Mouse (Mus musculus): ENCODE measurements at regions not wholly inside any gene's neighbourhood (a gene's known extent, or its start where the extent isn't known, plus 50 kb on each side); places are given as distances from the start of the nearest gene placed in this dataset.

DNA sequence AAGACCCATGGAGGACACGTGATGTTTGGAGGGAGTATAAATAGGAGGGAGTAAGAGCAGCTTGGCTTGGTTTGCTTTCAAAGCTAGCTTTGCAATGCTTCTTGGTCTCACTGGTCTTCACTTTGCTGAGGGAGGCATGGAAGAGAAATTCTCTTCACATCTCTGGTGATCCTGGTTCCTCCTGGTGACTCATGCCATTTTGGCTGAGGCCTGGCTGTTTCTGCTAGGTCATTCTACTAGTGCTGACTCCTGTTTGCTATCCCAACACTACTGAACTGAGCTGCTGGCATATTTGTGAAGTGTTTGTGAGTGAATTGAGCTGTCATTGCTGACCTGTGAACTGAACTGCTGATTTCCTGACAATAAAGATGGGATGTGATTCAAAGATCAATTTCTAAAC lies 288.3 kb upstream of the Mctp2 start:
- Histone ChIP-seq H3K4me2 (no peak overlapping the region), H3K9ac (no peak overlapping the region), H3K36me3 (no peaks in the 10 kb centered on the region), H3K27me3 (peaks cover 3% of the 10 kb centered on the region; the same call in 1 of the 2 replicates), H3K4me3 (no peak overlapping the region), H3K27ac (no peak overlapping the region), H3K4me1 (no peaks in the 10 kb centered on the region), H3K9me3 (no peaks in the 10 kb centered on the region)
- WGBS: 75% methylated on average over 1 of the region's 1 CpGs
- no peak for ATAC-seq (ENCODE audit: insufficient number of reproducible peaks, insufficient read depth, low FRiP score, low TSS enrichment, low read depth)

DNA sequence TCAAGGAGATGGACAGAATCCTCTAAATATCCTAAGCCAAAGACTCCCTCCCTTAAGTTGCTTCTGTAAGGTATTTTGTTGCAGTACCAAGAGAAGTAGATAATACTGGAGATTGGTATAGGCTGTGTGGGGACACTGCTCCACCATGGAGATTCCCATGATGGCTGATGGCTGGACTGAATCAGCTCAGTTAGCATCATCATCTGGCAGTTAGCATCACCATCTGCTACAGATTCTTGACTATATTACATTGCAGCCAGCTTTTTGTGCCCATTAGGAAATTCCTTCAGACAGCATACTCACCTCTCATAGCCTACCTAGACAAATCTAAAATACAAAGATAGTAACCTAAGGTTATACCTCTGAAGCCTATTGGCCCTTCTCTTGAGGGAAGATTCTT lies 290.6 kb upstream of the Mctp2 start:
- no peak for ATAC-seq (ENCODE audit: insufficient number of reproducible peaks, insufficient read depth, low FRiP score, low TSS enrichment, low read depth)
- Histone ChIP-seq H3K4me3 (no peak overlapping the region), H3K4me1 (no peaks in the 10 kb centered on the region), H3K36me3 (no peaks in the 10 kb centered on the region), H3K27me3 (peaks cover 3% of the 10 kb centered on the region; the same call in 1 of the 2 replicates), H3K9ac (no peak overlapping the region), H3K4me2 (no peak overlapping the region), H3K9me3 (no peaks in the 10 kb centered on the region), H3K27ac (no peak overlapping the region)

DNA sequence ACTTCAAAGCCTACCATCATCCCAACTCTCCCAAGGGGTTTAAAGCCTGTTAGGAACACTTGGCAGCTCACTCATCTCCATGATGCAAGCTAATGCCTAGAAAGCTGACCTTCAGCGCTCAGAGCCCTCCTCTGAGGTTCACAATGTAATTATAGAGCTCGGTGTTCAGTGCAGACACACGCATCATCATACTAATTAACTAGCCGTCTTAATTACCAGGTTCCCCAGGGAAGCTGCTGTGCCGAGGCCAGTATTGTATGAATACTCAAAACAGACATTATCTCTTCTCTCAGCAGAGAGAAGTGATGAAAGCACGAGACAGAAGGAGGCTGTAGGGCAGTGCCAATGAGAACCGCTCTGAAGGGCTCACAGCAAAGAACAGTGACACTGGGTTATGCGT lies 295.5 kb upstream of the Mctp2 start:
- Histone ChIP-seq H3K27ac (no peak overlapping the region), H3K4me3 (no peak overlapping the region), H3K4me2 (no peak overlapping the region), H3K4me1 (no peaks in the 10 kb centered on the region), H3K9me3 (no peaks in the 10 kb centered on the region), H3K36me3 (no peaks in the 10 kb centered on the region), H3K27me3 (no peaks in the 10 kb centered on the region), H3K9ac (no peak overlapping the region)
- ATAC-seq (ENCODE audit: insufficient number of reproducible peaks, insufficient read depth, low FRiP score, low TSS enrichment, low read depth): no peak
- 70% methylated on average over 8 of the region's 8 CpGs for WGBS

DNA sequence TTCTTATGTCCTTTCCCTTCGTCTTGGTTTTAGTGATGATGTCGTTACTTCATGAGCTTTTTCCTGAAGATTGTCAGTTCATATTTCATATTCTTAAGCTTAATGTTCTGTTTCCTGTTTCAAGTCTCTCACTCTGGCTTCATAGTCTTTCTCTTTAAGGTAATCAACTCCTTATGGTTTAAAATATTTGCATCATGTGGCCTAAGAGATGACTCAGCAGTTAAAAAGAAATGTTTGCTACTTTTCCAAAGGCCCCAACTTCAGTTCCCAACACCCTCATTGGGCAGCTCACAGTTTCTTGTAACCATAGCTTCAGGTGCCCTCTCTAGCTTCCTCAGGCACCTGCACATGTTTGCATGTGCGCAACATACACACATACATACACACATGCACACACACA lies 303.4 kb upstream of the Mctp2 start:
- no peaks in the 10 kb centered on the region for H3K9me3 ChIP-seq
- no peak overlapping the region for H3K9ac ChIP-seq
- no peak for ATAC-seq (ENCODE audit: insufficient number of reproducible peaks, insufficient read depth, low FRiP score, low TSS enrichment, low read depth)
- no peaks in the 10 kb centered on the region for H3K36me3 ChIP-seq
- WGBS: 57% methylated on average over 3 of the region's 3 CpGs
- no peaks in the 10 kb centered on the region for H3K27me3 ChIP-seq
- no peak overlapping the region for H3K27ac ChIP-seq
- no peak overlapping the region for H3K4me3 ChIP-seq
- no peaks in the 10 kb centered on the region for H3K4me1 ChIP-seq
- H3K4me2 ChIP-seq: no peak overlapping the region

DNA sequence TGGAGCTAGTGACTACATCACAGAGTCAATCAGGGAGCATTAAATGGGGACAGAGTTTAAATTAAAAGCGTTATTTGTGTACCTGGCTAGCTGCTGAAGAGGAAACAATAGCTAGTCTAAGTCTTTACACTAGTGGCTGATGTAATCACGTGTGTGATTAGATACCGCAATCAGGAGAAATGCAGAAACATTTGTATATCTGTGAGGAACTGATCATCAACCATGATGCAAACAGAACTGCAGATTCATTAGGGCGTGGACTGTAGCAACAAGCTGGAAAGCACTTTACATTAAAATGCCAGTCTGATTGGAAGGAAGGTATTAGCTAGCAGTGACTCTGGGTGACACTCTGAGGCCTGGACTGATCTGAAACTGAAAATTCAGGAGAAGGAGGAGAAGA lies 308.8 kb upstream of the Mctp2 start:
- H3K4me2 ChIP-seq: no peak overlapping the region
- no peaks in the 10 kb centered on the region for H3K36me3 ChIP-seq
- no peak overlapping the region for H3K9ac ChIP-seq
- H3K4me1 ChIP-seq: no peaks in the 10 kb centered on the region
- no peaks in the 10 kb centered on the region for H3K27me3 ChIP-seq
- no peaks in the 10 kb centered on the region for H3K9me3 ChIP-seq
- WGBS: 83% methylated on average over 4 of the region's 4 CpGs
- no peak overlapping the region for H3K4me3 ChIP-seq
- ATAC-seq (ENCODE audit: insufficient number of reproducible peaks, insufficient read depth, low FRiP score, low TSS enrichment, low read depth): no peak
- H3K27ac ChIP-seq: no peak overlapping the region

DNA sequence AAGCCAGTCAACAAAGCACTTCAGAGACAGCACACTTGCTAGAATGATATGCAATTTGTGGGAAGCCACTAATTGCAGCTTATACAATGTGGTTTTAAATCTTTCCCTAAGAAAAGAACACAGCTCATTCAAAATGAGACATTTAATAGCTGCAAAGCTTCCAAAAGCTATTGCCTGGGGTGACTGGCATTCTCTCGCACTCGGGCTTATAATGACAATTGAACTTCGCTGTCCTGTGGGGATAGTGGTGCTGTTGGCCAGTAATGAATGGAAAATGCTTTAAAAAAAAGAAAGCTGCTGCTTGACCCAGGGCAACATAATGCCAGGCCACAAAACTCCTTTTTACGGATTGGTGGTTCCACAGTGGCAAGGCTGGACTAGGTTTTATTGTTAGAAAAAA lies 321.0 kb upstream of the Mctp2 start:
- WGBS: 62% methylated on average over 4 of the region's 4 CpGs
- H3K4me3 ChIP-seq: no peak overlapping the region
- no peaks in the 10 kb centered on the region for H3K36me3 ChIP-seq
- ATAC-seq (ENCODE audit: insufficient number of reproducible peaks, insufficient read depth, low FRiP score, low TSS enrichment, low read depth): no peak
- H3K9me3 ChIP-seq: 0 out of 2 replicates have a peak, but pooled peaks cover 3% of the 10 kb centered on the region
- H3K4me1 ChIP-seq: no peaks in the 10 kb centered on the region
- no peak overlapping the region for H3K9ac ChIP-seq
- no peaks in the 10 kb centered on the region for H3K27me3 ChIP-seq
- H3K4me2 ChIP-seq: no peak overlapping the region
- no peak overlapping the region for H3K27ac ChIP-seq

DNA sequence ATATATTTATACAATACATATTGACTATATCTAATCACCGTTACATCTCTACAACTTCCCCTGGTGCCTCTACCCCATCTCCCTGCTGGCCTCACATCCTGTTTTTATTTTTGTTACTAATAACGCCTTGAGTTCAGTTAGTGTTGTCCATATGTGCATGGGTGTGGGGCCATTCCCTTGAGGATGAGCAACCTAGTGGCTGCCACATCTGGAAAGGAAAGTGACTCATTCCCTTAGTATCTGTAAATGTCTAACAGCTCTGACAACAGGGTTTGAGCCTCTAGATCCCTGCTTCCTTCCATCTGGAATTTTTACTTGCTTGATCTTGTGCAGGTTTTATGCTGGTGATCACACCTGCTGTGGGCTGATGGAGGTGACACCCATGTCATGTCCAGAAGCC lies 333.2 kb upstream of the Mctp2 start:
- Histone ChIP-seq H3K4me1 (no peaks in the 10 kb centered on the region), H3K36me3 (no peaks in the 10 kb centered on the region), H3K4me3 (no peak overlapping the region), H3K9ac (no peak overlapping the region), H3K4me2 (no peak overlapping the region), H3K27ac (no peak overlapping the region), H3K9me3 (no peaks in the 10 kb centered on the region), H3K27me3 (no peaks in the 10 kb centered on the region)
- no peak for ATAC-seq (ENCODE audit: insufficient number of reproducible peaks, insufficient read depth, low FRiP score, low TSS enrichment, low read depth)
- WGBS: 64% methylated on average over 2 of the region's 2 CpGs

DNA sequence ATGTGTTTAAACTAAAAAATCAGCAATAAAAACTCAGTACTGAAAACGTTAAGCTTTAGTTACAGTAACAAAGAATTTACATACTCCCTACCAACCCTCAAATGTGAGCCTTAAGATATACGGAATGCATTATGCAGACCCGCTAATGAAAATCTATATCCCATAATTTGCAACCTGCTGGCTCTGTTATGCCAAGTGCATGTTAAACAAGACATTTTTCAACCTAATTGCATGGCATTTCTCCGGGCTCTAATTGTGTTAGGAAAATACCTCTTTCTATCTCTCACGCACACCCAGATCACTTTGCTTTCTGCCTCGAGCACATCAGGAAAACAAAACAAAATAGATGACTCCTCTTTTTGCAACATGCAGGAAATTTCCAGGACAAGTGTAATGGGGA lies 368.6 kb upstream of the Mctp2 start:
- no peak overlapping the region for H3K9ac ChIP-seq
- H3K4me2 ChIP-seq: no peak overlapping the region
- no peaks in the 10 kb centered on the region for H3K36me3 ChIP-seq
- no peak overlapping the region for H3K4me3 ChIP-seq
- no peak overlapping the region for H3K27ac ChIP-seq
- no peak for ATAC-seq (ENCODE audit: insufficient number of reproducible peaks, insufficient read depth, low FRiP score, low TSS enrichment, low read depth)
- no peaks in the 10 kb centered on the region for H3K27me3 ChIP-seq
- H3K9me3 ChIP-seq: no peaks in the 10 kb centered on the region
- no peaks in the 10 kb centered on the region for H3K4me1 ChIP-seq
- 55% methylated on average over 6 of the region's 6 CpGs for WGBS

DNA sequence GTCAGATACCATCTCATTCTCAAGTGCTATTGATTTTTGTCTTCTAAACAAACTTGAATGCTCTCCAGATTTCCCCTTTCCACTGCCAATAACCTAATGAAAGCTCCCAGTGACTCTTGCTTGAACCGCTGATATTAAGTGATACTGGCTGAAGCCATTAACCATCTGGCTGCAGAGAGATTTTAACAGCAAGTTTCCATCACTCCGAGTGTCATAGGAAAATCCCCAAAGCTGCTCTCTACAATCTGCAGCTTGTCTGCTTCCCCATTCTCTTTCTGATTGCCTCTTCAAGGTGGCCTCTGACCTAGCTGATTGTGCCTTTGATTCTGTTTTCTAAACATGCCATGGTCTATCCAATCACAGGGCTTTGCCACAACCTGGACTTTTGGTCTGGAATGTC lies 379.4 kb upstream of the Mctp2 start:
- WGBS: 49% methylated on average over 2 of the region's 2 CpGs
- Histone ChIP-seq H3K4me2 (no peak overlapping the region), H3K36me3 (no peaks in the 10 kb centered on the region), H3K9me3 (no peaks in the 10 kb centered on the region), H3K27ac (no peak overlapping the region), H3K4me1 (no peaks in the 10 kb centered on the region), H3K4me3 (no peak overlapping the region), H3K27me3 (no peaks in the 10 kb centered on the region), H3K9ac (no peak overlapping the region)
- no peak for ATAC-seq (ENCODE audit: insufficient number of reproducible peaks, insufficient read depth, low FRiP score, low TSS enrichment, low read depth)

DNA sequence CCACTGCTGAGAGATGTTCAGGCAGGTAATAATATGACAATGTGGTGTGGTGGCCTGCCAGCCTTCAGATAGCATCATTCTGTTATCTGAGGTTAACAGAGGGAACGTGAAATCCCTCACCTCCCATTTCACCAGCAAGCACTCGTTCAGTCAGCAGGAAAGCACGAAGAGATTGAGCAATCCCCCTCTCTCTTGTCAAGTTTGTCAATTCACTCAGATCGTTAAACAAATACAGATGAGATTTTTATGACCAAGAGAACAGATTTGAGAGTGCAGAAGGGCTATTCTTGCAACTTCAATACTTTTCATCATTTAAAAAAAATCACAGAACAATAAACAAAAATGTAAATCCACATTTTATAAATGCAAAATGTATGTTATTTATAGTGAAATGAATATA lies 380.9 kb upstream of the Mctp2 start:
- Histone ChIP-seq H3K9ac (no peak overlapping the region), H3K4me2 (no peak overlapping the region), H3K27me3 (no peaks in the 10 kb centered on the region), H3K36me3 (no peaks in the 10 kb centered on the region), H3K9me3 (no peaks in the 10 kb centered on the region), H3K27ac (no peak overlapping the region), H3K4me3 (no peak overlapping the region), H3K4me1 (no peaks in the 10 kb centered on the region)
- no peak for ATAC-seq (ENCODE audit: insufficient number of reproducible peaks, insufficient read depth, low FRiP score, low TSS enrichment, low read depth)
- WGBS: 58% methylated on average over 4 of the region's 4 CpGs

DNA sequence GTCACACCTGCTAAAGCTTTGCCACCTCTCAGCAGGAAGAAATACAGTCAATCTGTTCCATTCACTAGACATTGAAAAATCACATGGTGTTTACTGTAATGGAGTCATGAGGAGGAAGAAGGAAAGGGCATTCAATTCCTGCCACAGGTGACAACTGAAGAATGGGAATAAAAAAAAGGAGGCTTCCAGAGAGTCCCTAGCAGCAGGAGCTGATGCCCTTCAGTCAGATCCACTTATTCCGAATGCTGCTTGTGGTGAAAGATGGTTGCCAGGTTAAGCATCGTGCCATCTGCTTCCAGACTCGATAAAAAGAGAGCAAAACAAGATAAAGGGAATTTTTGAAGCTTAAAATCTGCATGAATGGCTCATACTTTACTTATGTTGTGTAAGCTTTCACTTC lies 385.0 kb upstream of the Mctp2 start:
- H3K4me1 ChIP-seq: no peaks in the 10 kb centered on the region
- H3K27me3 ChIP-seq: no peaks in the 10 kb centered on the region
- H3K9ac ChIP-seq: no peak overlapping the region
- no peaks in the 10 kb centered on the region for H3K9me3 ChIP-seq
- H3K27ac ChIP-seq: no peak overlapping the region
- H3K4me3 ChIP-seq: no peak overlapping the region
- no peaks in the 10 kb centered on the region for H3K36me3 ChIP-seq
- WGBS: 83% methylated on average over 3 of the region's 3 CpGs
- no peak overlapping the region for H3K4me2 ChIP-seq
- no peak for ATAC-seq (ENCODE audit: insufficient number of reproducible peaks, insufficient read depth, low FRiP score, low TSS enrichment, low read depth)

DNA sequence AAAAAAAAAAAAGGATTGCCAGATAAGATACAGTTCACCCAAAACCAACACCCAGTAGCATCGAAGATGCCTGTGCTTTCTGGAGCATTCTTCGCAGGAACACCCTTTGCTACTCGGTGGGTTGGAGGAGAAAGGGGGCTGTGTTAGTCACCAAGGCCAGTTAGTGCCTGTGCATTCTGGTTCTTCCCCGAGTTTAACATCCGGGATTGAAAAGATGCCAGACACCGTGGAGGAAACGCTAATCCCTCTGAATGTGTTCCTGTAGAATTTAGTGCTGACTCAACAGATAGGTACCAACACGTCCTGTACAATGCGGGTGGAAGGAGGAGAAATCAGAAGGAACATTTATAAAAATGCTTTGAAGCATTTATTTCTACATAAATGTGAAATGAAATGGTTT lies 385.5 kb upstream of the Mctp2 start:
- ATAC-seq (ENCODE audit: insufficient number of reproducible peaks, insufficient read depth, low FRiP score, low TSS enrichment, low read depth): no peak
- H3K4me2 ChIP-seq: no peak overlapping the region
- no peak overlapping the region for H3K9ac ChIP-seq
- no peak overlapping the region for H3K4me3 ChIP-seq
- no peaks in the 10 kb centered on the region for H3K36me3 ChIP-seq
- no peaks in the 10 kb centered on the region for H3K27me3 ChIP-seq
- H3K4me1 ChIP-seq: no peaks in the 10 kb centered on the region
- no peak overlapping the region for H3K27ac ChIP-seq
- no peaks in the 10 kb centered on the region for H3K9me3 ChIP-seq
- 75% methylated on average over 9 of the region's 9 CpGs for WGBS

DNA sequence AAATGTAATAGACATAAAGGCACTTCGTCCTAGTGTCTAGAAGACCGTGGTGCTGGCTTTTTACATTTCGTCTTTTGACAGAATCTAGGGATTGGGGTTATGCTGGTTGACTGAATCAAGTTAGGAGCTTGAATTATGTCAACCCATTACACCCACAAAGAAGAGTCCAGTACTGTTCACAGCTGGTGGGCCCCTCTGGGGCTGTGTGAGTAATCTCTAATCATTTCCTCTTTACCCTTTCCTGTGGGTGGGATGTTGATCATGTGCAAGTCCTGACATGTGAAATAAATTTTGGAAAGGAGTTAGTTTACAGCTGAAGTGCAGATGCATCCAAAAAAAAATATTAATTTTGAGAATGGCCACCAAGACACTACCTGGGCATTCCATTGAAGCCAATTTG lies 390.3 kb upstream of the Mctp2 start:
- no peak overlapping the region for H3K4me3 ChIP-seq
- H3K36me3 ChIP-seq: no peaks in the 10 kb centered on the region
- H3K4me2 ChIP-seq: no peak overlapping the region
- 81% methylated on average over 3 of the region's 3 CpGs for WGBS
- H3K4me1 ChIP-seq: no peaks in the 10 kb centered on the region
- H3K27ac ChIP-seq: no peak overlapping the region
- H3K9me3 ChIP-seq: no peaks in the 10 kb centered on the region
- H3K27me3 ChIP-seq: no peaks in the 10 kb centered on the region
- ATAC-seq (ENCODE audit: insufficient number of reproducible peaks, insufficient read depth, low FRiP score, low TSS enrichment, low read depth): no peak
- H3K9ac ChIP-seq: no peak overlapping the region

All from embryonic facial prominence, embryonic 13.5 days (tissue).